Mouse (Mus musculus) limb, embryonic 14.5 days (tissue): ENCODE measurements at regions not wholly inside any gene's neighbourhood (a gene's known extent, or its start where the extent isn't known, plus 50 kb on each side); places are given as distances from the start of the nearest gene placed in this dataset.

Experiments
- ATAC-seq: fragments of 200-750 bp; cut with Nextera tagmentation; 2 replicates; pipeline ENCODE4 v1.8.0; 2017; ENCODE audit warnings: low read depth, moderate number of reproducible peaks, moderate TSS enrichment; ENCODE audit not compliant: low FRiP score
- DNase-seq: peaks from one replicate; pipeline ENCODE4 v3.0.0-alpha.2; 2015; ENCODE audit warnings: low spot score
- H3K27ac ChIP-seq: fragments of 300-500 bp; sonication (generic); replicated peaks from 2 replicates; pipeline ENCODE4 v1.5.1; 2014; ENCODE audit warnings: low read depth, mild to moderate bottlenecking, low read length, moderate library complexity, mixed read lengths
- H3K27me3 ChIP-seq: fragments of 300-500 bp; sonication (generic); 2 replicates; pipeline ENCODE4 v1.6.1; 2014; ENCODE audit warnings: low read length, mixed read lengths; ENCODE audit not compliant: control insufficient read depth, insufficient read depth
- H3K36me3 ChIP-seq: fragments of 300-500 bp; sonication (generic); 2 replicates; pipeline ENCODE4 v1.6.1; 2014; ENCODE audit warnings: mild to moderate bottlenecking, low read length, moderate library complexity, mixed read lengths; ENCODE audit not compliant: control insufficient read depth, insufficient read depth
- H3K4me1 ChIP-seq: fragments of 300-500 bp; sonication (generic); 2 replicates; pipeline ENCODE4 v1.6.1; 2014; ENCODE audit warnings: antibody characterized with exemption, low read length, mixed read lengths; ENCODE audit not compliant: control insufficient read depth, insufficient read depth
- H3K4me2 ChIP-seq: fragments of 300-500 bp; sonication (generic); replicated peaks from 2 replicates; pipeline ENCODE4 v1.6.1; 2014; ENCODE audit warnings: low read depth, mild to moderate bottlenecking, low read length, moderate library complexity; ENCODE audit not compliant: severe bottlenecking
- H3K4me3 ChIP-seq: fragments of 300-500 bp; sonication (generic); replicated peaks from 2 replicates; pipeline ENCODE4 v1.5.1; 2014; ENCODE audit warnings: low read length
- H3K9ac ChIP-seq: fragments of 300-500 bp; sonication (generic); 2 replicates; pipeline ENCODE4 v1.6.1; 2014; ENCODE audit warnings: mild to moderate bottlenecking, low read depth, low read length, moderate library complexity; ENCODE audit not compliant: severe bottlenecking
- H3K9me3 ChIP-seq: fragments of 300-500 bp; sonication (generic); 2 replicates; pipeline ENCODE4 v1.6.1; 2016; ENCODE audit warnings: low read length; ENCODE audit not compliant: control insufficient read depth
- POLR2A ChIP-seq: fragments of 200-500 bp; IDR thresholded peaks from 2 replicates; pipeline ENCODE4 v1.8.0; 2012; ENCODE audit warnings: inconsistent platforms, mild to moderate bottlenecking, moderate library complexity, borderline replicate concordance; ENCODE audit not compliant: insufficient read depth, insufficient read length; ENCODE audit errors: extremely low read depth
- WGBS: fragments of 180-500 bp; shearing (Covaris S2); extraction: QIAGEN DNeasy Blood & Tissue Kit; methylation state at CpG from one replicate; pipeline ENCODE4 v1.1.7; 2014; 5-methylcytosine and 5-hydroxymethylcytosine counted together

GRCm38 (mm10) chr5:129331094-129331523 lies 169.9 kb upstream of the Sfswap start:
- ATAC-seq (no peak), DNase-seq (peak; percentile 3)
- Histone ChIP-seq H3K36me3 (no peaks in the 10 kb centered on the region), H3K27ac (no peak overlapping the region), H3K9me3 (no peaks in the 10 kb centered on the region), H3K4me2 (no peak overlapping the region), H3K4me1 (no peaks in the 10 kb centered on the region), H3K4me3 (no peak overlapping the region), H3K9ac (no peak overlapping the region), H3K27me3 (no peaks in the 10 kb centered on the region)
- 13% methylated on average over 11 of the region's 11 CpGs for WGBS
- no peak for TF ChIP-seq POLR2A

GRCm38 (mm10) chr5:129332014-129332413 lies 169.0 kb upstream of the Sfswap start:
- no peak overlapping the region for H3K27ac ChIP-seq
- 98% methylated on average over 3 of the region's 3 CpGs for WGBS
- no peak overlapping the region for H3K4me2 ChIP-seq
- ATAC-seq, result no peak
- no peaks in the 10 kb centered on the region for H3K4me1 ChIP-seq
- H3K9me3 ChIP-seq, result no peaks in the 10 kb centered on the region
- H3K9ac ChIP-seq, result no peak overlapping the region
- no peak for DNase-seq
- no peaks in the 10 kb centered on the region for H3K36me3 ChIP-seq
- TF ChIP-seq POLR2A, result no peak
- no peak overlapping the region for H3K4me3 ChIP-seq
- no peaks in the 10 kb centered on the region for H3K27me3 ChIP-seq

GRCm38 (mm10) chr5:129338511-129338910 lies 162.5 kb upstream of the Sfswap start:
- ATAC-seq (no peak), DNase-seq (no peak)
- no peak overlapping the region for H3K9ac ChIP-seq
- H3K27ac ChIP-seq, result no peak overlapping the region
- no peaks in the 10 kb centered on the region for H3K27me3 ChIP-seq
- 48% methylated on average over 7 of the region's 7 CpGs for WGBS
- no peaks in the 10 kb centered on the region for H3K4me1 ChIP-seq
- no peaks in the 10 kb centered on the region for H3K9me3 ChIP-seq
- H3K4me2 ChIP-seq, result no peak overlapping the region
- no peaks in the 10 kb centered on the region for H3K36me3 ChIP-seq
- no peak for TF ChIP-seq POLR2A
- H3K4me3 ChIP-seq, result no peak overlapping the region

- no peak for TF ChIP-seq POLR2A
- Histone ChIP-seq H3K9me3 (no peaks in the 10 kb centered on the region), H3K27me3 (no peaks in the 10 kb centered on the region), H3K9ac (no peak overlapping the region), H3K27ac (no peak overlapping the region), H3K36me3 (no peaks in the 10 kb centered on the region), H3K4me3 (no peak overlapping the region), H3K4me1 (no peaks in the 10 kb centered on the region), H3K4me2 (no peak overlapping the region)
- WGBS, result 70% methylated on average over 12 of the region's 12 CpGs
- ATAC-seq, result no peak
- no peak for DNase-seq
Observed at GRCm38 (mm10) chr5:129344038-129344437, 157.0 kb upstream of the Sfswap start.

- Histone ChIP-seq H3K4me1 (no peaks in the 10 kb centered on the region), H3K9ac (no peak overlapping the region), H3K27ac (no peak overlapping the region), H3K4me3 (no peak overlapping the region), H3K4me2 (no peak overlapping the region), H3K36me3 (no peaks in the 10 kb centered on the region), H3K9me3 (no peaks in the 10 kb centered on the region), H3K27me3 (no peaks in the 10 kb centered on the region)
- ATAC-seq, result no peak
- TF ChIP-seq POLR2A, result no peak
- WGBS, result 54% methylated on average over 12 of the region's 12 CpGs
- DNase-seq, result no peak
Observed at GRCm38 (mm10) chr5:129350024-129350423, 151.0 kb upstream of the Sfswap start.

- no peak for DNase-seq
Observed at GRCm38 (mm10) chr5:129353549-129353948, 147.5 kb upstream of the Sfswap start.

More at GRCm38 (mm10) chr5:129353549-129353948, 147.5 kb upstream of the Sfswap start:
- WGBS, result 28% methylated on average over 9 of the region's 9 CpGs
- H3K4me1 ChIP-seq, result no peaks in the 10 kb centered on the region
- H3K27me3 ChIP-seq, result no peaks in the 10 kb centered on the region
- TF ChIP-seq POLR2A, result no peak
- H3K36me3 ChIP-seq, result no peaks in the 10 kb centered on the region
- H3K4me3 ChIP-seq, result no peak overlapping the region
- no peak overlapping the region for H3K27ac ChIP-seq
- no peaks in the 10 kb centered on the region for H3K9me3 ChIP-seq
- no peak overlapping the region for H3K9ac ChIP-seq
- ATAC-seq, result no peak
- no peak overlapping the region for H3K4me2 ChIP-seq
